Mouse (Mus musculus) forebrain, embryonic 15.5 days (tissue): Measurements from ENCODE around the gene Slc6a15. TPM values are rescaled to one million over a fixed set of nuclear protein-coding genes. Genes with fewer than 3 reads are reported as not detected.

Source experiments
- ATAC-seq: fragments of 200-750 bp; cut with Nextera tagmentation; replicated peaks from 2 replicates; pipeline ENCODE4 v1.8.0; 2017; ENCODE audit warnings: mild to moderate bottlenecking, moderate TSS enrichment, moderate library complexity
- H3K27ac ChIP-seq: fragments of 300-500 bp; sonication (generic); replicated peaks from 2 replicates; pipeline ENCODE4 v1.5.1; 2015; ENCODE audit warnings: mild to moderate bottlenecking, inconsistent platforms
- H3K27me3 ChIP-seq: fragments of 300-500 bp; sonication (generic); 2 replicates; pipeline ENCODE4 v1.6.1; 2015; ENCODE audit warnings: inconsistent platforms
- H3K36me3 ChIP-seq: fragments of 300-500 bp; sonication (generic); 2 replicates; pipeline ENCODE4 v1.6.1; 2015; ENCODE audit warnings: mild to moderate bottlenecking, inconsistent platforms
- H3K4me1 ChIP-seq: fragments of 300-500 bp; sonication (generic); 2 replicates; pipeline ENCODE4 v1.6.1; 2015; ENCODE audit warnings: inconsistent platforms
- H3K4me2 ChIP-seq: fragments of 300-500 bp; sonication (generic); replicated peaks from 2 replicates; pipeline ENCODE4 v1.6.1; 2015; ENCODE audit warnings: mild to moderate bottlenecking, inconsistent platforms
- H3K4me3 ChIP-seq: fragments of 300-500 bp; sonication (generic); 2 replicates; pipeline ENCODE4 v1.5.1; 2015; ENCODE audit warnings: mild to moderate bottlenecking, inconsistent platforms
- H3K9ac ChIP-seq: fragments of 300-500 bp; sonication (generic); replicated peaks from 2 replicates; pipeline ENCODE4 v1.6.1; 2015; ENCODE audit warnings: mild to moderate bottlenecking, inconsistent platforms
- H3K9me3 ChIP-seq: fragments of 300-500 bp; sonication (generic); 2 replicates; pipeline ENCODE4 v1.6.1; 2016; ENCODE audit warnings: inconsistent platforms
- WGBS: fragments of 180-500 bp; shearing (Covaris S2); methylation state at CpG from one replicate; pipeline ENCODE4 v1.1.7; 2015; ENCODE audit warnings: mixed read lengths; 5-methylcytosine and 5-hydroxymethylcytosine counted together
- polyA plus RNA-seq: library from polyadenylated mRNA; unstranded; fragments of >200 nt; fragmentation: Nextera tagmentation; extraction: Ambion mirVana; gene quantifications from 2 replicates; pipeline ENCODE4 v1.2.1, GENCODE M21; 2015

Slc6a15 gene
- polyA plus RNA-seq = 66.5 and 89.6 TPM in 2 replicates

GRCm38 (mm10) chr10:103367371-103368295, at the start of gene Slc6a15:
Slc6a15 (plus strand) TSS chr10:103367783.
- under 1% methylated on average over 41 of the region's 43 CpGs for WGBS
- peak; percentile 88 for ATAC-seq
- no peaks in the 10 kb centered on the region for H3K27me3 ChIP-seq
- H3K4me3 ChIP-seq = peak within 1 kb of the TSS; percentile 57
- peaks cover 3% of the 10 kb centered on the region; the same call in 1 of the 2 replicates for H3K4me1 ChIP-seq
- H3K36me3 ChIP-seq = no peaks in the 10 kb centered on the region
- H3K4me2 ChIP-seq = peak within 1 kb of the TSS; percentile 87
- H3K27ac ChIP-seq = peak within 1 kb of the TSS; percentile 83
- H3K9ac ChIP-seq = peak within 1 kb of the TSS; percentile 61
- H3K9me3 ChIP-seq = no peaks in the 10 kb centered on the region

- H3K9me3 ChIP-seq = no peaks in the 10 kb centered on the region
- H3K27ac ChIP-seq = no peak overlapping the region
- ATAC-seq = no peak
- 80% methylated on average over 3 of the region's 3 CpGs for WGBS
- no peaks in the 10 kb centered on the region for H3K4me1 ChIP-seq
- H3K9ac ChIP-seq = no peak overlapping the region
- H3K4me2 ChIP-seq = no peak overlapping the region
- no peaks in the 10 kb centered on the region for H3K27me3 ChIP-seq
- no peak overlapping the region for H3K4me3 ChIP-seq
- H3K36me3 ChIP-seq = no peaks in the 10 kb centered on the region
These were observed 45.6 kb upstream of the Slc6a15 start for GRCm38 (mm10) chr10:103321941-103322340.

- H3K4me3 ChIP-seq = no peak overlapping the region
- WGBS = 88% methylated on average over 3 of the region's 3 CpGs
- no peak overlapping the region for H3K9ac ChIP-seq
- no peak for ATAC-seq
- no peaks in the 10 kb centered on the region for H3K9me3 ChIP-seq
- H3K4me1 ChIP-seq = no peaks in the 10 kb centered on the region
- H3K36me3 ChIP-seq = no peaks in the 10 kb centered on the region
- no peaks in the 10 kb centered on the region for H3K27me3 ChIP-seq
- no peak overlapping the region for H3K4me2 ChIP-seq
- H3K27ac ChIP-seq = no peak overlapping the region
These were observed 44.2 kb upstream of the Slc6a15 start for GRCm38 (mm10) chr10:103323386-103323785.

GRCm38 (mm10) chr10:103334306-103334705, 33.3 kb upstream of the Slc6a15 start:
- Histone ChIP-seq H3K9ac (no peak overlapping the region), H3K4me3 (no peak overlapping the region), H3K36me3 (no peaks in the 10 kb centered on the region), H3K9me3 (no peaks in the 10 kb centered on the region), H3K4me1 (no peaks in the 10 kb centered on the region), H3K4me2 (no peak overlapping the region), H3K27me3 (no peaks in the 10 kb centered on the region), H3K27ac (no peak overlapping the region)
- no peak for ATAC-seq
- 93% methylated on average over 1 of the region's 1 CpGs for WGBS

- Histone ChIP-seq H3K9me3 (no peaks in the 10 kb centered on the region), H3K9ac (no peak overlapping the region), H3K4me3 (no peak overlapping the region), H3K4me1 (no peaks in the 10 kb centered on the region), H3K27ac (no peak overlapping the region), H3K27me3 (no peaks in the 10 kb centered on the region), H3K36me3 (no peaks in the 10 kb centered on the region), H3K4me2 (no peak overlapping the region)
- 78% methylated on average over 5 of the region's 5 CpGs for WGBS
- ATAC-seq = no peak
These were observed 27.7 kb upstream of the Slc6a15 start for GRCm38 (mm10) chr10:103339928-103340327.

GRCm38 (mm10) chr10:103346797-103347196, 20.8 kb upstream of the Slc6a15 start:
- Histone ChIP-seq H3K4me2 (no peak overlapping the region), H3K9me3 (no peaks in the 10 kb centered on the region), H3K9ac (no peak overlapping the region), H3K27ac (no peak overlapping the region), H3K4me3 (no peak overlapping the region), H3K36me3 (no peaks in the 10 kb centered on the region), H3K4me1 (no peaks in the 10 kb centered on the region), H3K27me3 (no peaks in the 10 kb centered on the region)
- 27% methylated on average over 2 of the region's 2 CpGs for WGBS
- no peak for ATAC-seq

- peak overlapping the region; percentile 57 for H3K4me3 ChIP-seq
- H3K4me2 ChIP-seq = peak overlapping the region; percentile 87
- H3K36me3 ChIP-seq = no peaks in the 10 kb centered on the region
- under 1% methylated on average over 37 of the region's 37 CpGs for WGBS
- peak overlapping the region; percentile 61 for H3K9ac ChIP-seq
- H3K4me1 ChIP-seq = peaks cover 3% of the 10 kb centered on the region; the same call in 1 of the 2 replicates
- H3K27ac ChIP-seq = peak overlapping the region; percentile 83
- peak; percentile 44 for ATAC-seq
- H3K27me3 ChIP-seq = no peaks in the 10 kb centered on the region
- H3K9me3 ChIP-seq = no peaks in the 10 kb centered on the region
These were observed 905 bp downstream of the Slc6a15 start for GRCm38 (mm10) chr10:103368296-103369080.

GRCm38 (mm10) chr10:103369081-103369420, 1.5 kb downstream of the Slc6a15 start:
- peak overlapping the region; percentile 83 for H3K27ac ChIP-seq
- H3K4me3 ChIP-seq = peak overlapping the region; percentile 57
- ATAC-seq = peak; percentile 83
- H3K9me3 ChIP-seq = no peaks in the 10 kb centered on the region
- no peaks in the 10 kb centered on the region for H3K36me3 ChIP-seq
- H3K9ac ChIP-seq = peak overlapping the region; percentile 61
- H3K4me2 ChIP-seq = peak overlapping the region; percentile 87
- under 1% methylated on average over 8 of the region's 8 CpGs for WGBS
- H3K27me3 ChIP-seq = no peaks in the 10 kb centered on the region
- H3K4me1 ChIP-seq = peaks cover 3% of the 10 kb centered on the region; the same call in 1 of the 2 replicates

GRCm38 (mm10) chr10:103402171-103402570, 34.6 kb downstream of the Slc6a15 start:
- Histone ChIP-seq H3K4me3 (no peak overlapping the region), H3K9me3 (no peaks in the 10 kb centered on the region), H3K36me3 (no peaks in the 10 kb centered on the region), H3K9ac (no peak overlapping the region), H3K4me2 (no peak overlapping the region), H3K27me3 (no peaks in the 10 kb centered on the region), H3K4me1 (0 out of 2 replicates have a peak, but pooled peaks cover 2% of the 10 kb centered on the region), H3K27ac (no peak overlapping the region)
- ATAC-seq = peak; percentile 53
- WGBS = 23% methylated on average over 4 of the region's 4 CpGs

- no peak overlapping the region for H3K9ac ChIP-seq
- no peak for ATAC-seq
- no peak overlapping the region for H3K27ac ChIP-seq
- H3K36me3 ChIP-seq = no peaks in the 10 kb centered on the region
- WGBS = 78% methylated on average over 1 of the region's 1 CpGs
- no peaks in the 10 kb centered on the region for H3K4me1 ChIP-seq
- no peaks in the 10 kb centered on the region for H3K27me3 ChIP-seq
- no peak overlapping the region for H3K4me2 ChIP-seq
- H3K4me3 ChIP-seq = no peak overlapping the region
- no peaks in the 10 kb centered on the region for H3K9me3 ChIP-seq
These were observed 60.1 kb downstream of the Slc6a15 start for GRCm38 (mm10) chr10:103427717-103428116.

- Histone ChIP-seq H3K4me1 (no peaks in the 10 kb centered on the region), H3K9ac (no peak overlapping the region), H3K4me2 (no peak overlapping the region), H3K27me3 (no peaks in the 10 kb centered on the region), H3K9me3 (no peaks in the 10 kb centered on the region), H3K27ac (no peak overlapping the region), H3K4me3 (no peak overlapping the region), H3K36me3 (no peaks in the 10 kb centered on the region)
- peak; percentile 30; the same call in 1 of the 2 replicates for ATAC-seq
- 91% methylated on average over 2 of the region's 2 CpGs for WGBS
These were observed 75.0 kb downstream of the Slc6a15 start for GRCm38 (mm10) chr10:103442588-103442987.

- Histone ChIP-seq H3K4me2 (no peak overlapping the region), H3K27ac (no peak overlapping the region), H3K4me3 (no peak overlapping the region), H3K9me3 (no peaks in the 10 kb centered on the region), H3K4me1 (no peaks in the 10 kb centered on the region), H3K36me3 (no peaks in the 10 kb centered on the region), H3K9ac (no peak overlapping the region), H3K27me3 (no peaks in the 10 kb centered on the region)
- WGBS = 40% methylated on average over 3 of the region's 3 CpGs
- peak; percentile 93 for ATAC-seq
These were observed 75.5 kb downstream of the Slc6a15 start for GRCm38 (mm10) chr10:103443070-103443469.
